Mouse (Mus musculus) CD4-positive, CD25-positive, alpha-beta regulatory T cell, adult 4 months (primary cell): ENCODE results near the gene Polr2a. TPM values are rescaled to one million over a fixed set of nuclear protein-coding genes. Genes with fewer than 3 reads are reported as not detected.
"Not testable (repeated sequence)": the region's sequence is repeated elsewhere in the genome, so short reads cannot be mapped to it uniquely, and the experiment has no call there.

Experiments used
- ATAC-seq: one replicate; pipeline ENCODE4 v1.8.0; 2017
- polyA plus RNA-seq, 2 experiments: library from polyadenylated mRNA; unstranded; fragments of 100-300 nt; shearing (Covaris generic); gene quantifications; one replicate each; pipeline ENCODE4 v1.2.1; 2017

Polr2a gene
- polyA plus RNA-seq, 2 experiments from 2014 or later = 25.6 to 36.0 TPM

GRCm38 (mm10) chr11:69752686-69753085, 5.8 kb downstream of the Polr2a start:
- no peak for ATAC-seq

GRCm38 (mm10) chr11:69751635-69752034, 6.8 kb downstream of the Polr2a start:
- no peak for ATAC-seq

- not testable (repeated sequence) for ATAC-seq
Measured at GRCm38 (mm10) chr11:69731408-69731807, 27.0 kb downstream of the Polr2a start.

- ATAC-seq = no peak
Measured at GRCm38 (mm10) chr11:69729063-69729462, 29.4 kb downstream of the Polr2a start.

GRCm38 (mm10) chr11:69725951-69726350, 32.5 kb downstream of the Polr2a start:
- ATAC-seq = no peak

- ATAC-seq = no peak
Measured at GRCm38 (mm10) chr11:69723074-69723473, 35.4 kb downstream of the Polr2a start.

GRCm38 (mm10) chr11:69720852-69721251, 37.6 kb downstream of the Polr2a start:
- ATAC-seq = no peak

- no peak for ATAC-seq
Measured at GRCm38 (mm10) chr11:69719423-69719822, 39.0 kb downstream of the Polr2a start.

GRCm38 (mm10) chr11:69718661-69719060, 39.8 kb downstream of the Polr2a start:
- no peak for ATAC-seq

- ATAC-seq = no peak
Measured at GRCm38 (mm10) chr11:69716953-69717352, 41.5 kb downstream of the Polr2a start.

- ATAC-seq = no peak
Measured at GRCm38 (mm10) chr11:69715929-69716328, 42.5 kb downstream of the Polr2a start.

GRCm38 (mm10) chr11:69715482-69715881, 43.0 kb downstream of the Polr2a start:
- ATAC-seq = no peak

GRCm38 (mm10) chr11:69714636-69715329, 43.7 kb downstream of the Polr2a start:
- no peak for ATAC-seq

GRCm38 (mm10) chr11:69712954-69713672, 45.3 kb downstream of the Polr2a start:
- no peak for ATAC-seq

GRCm38 (mm10) chr11:69711082-69711481, 47.4 kb downstream of the Polr2a start:
- ATAC-seq = no peak

- no peak for ATAC-seq
Measured at GRCm38 (mm10) chr11:69710470-69710869, 48.0 kb downstream of the Polr2a start.

GRCm38 (mm10) chr11:69709554-69710446, 48.6 kb downstream of the Polr2a start:
- no peak for ATAC-seq

- no peak for ATAC-seq
Measured at GRCm38 (mm10) chr11:69708614-69709265, 49.7 kb downstream of the Polr2a start.

GRCm38 (mm10) chr11:69707873-69708381, 50.5 kb downstream of the Polr2a start:
- ATAC-seq = no peak

GRCm38 (mm10) chr11:69707480-69707847, 51.0 kb downstream of the Polr2a start:
- no peak for ATAC-seq

GRCm38 (mm10) chr11:69706775-69707479, 51.5 kb downstream of the Polr2a start:
- ATAC-seq = no peak

- no peak for ATAC-seq
Measured at GRCm38 (mm10) chr11:69704613-69705010, 53.8 kb downstream of the Polr2a start.
